Mouse (Mus musculus) cerebellum, adult 2 months (tissue): Measurements from ENCODE around the gene 1700019D03Rik. TPM values are rescaled to one million over a fixed set of nuclear protein-coding genes. Genes with fewer than 3 reads are reported as not detected.

ENCODE experiments used
- DNase-seq, 2 experiments: peaks; one replicate each; pipeline ENCODE4 v3.0.0; 2021
- H3K27ac ChIP-seq: fragments of 200-500 bp; 2 replicates; pipeline ENCODE4 v1.5.1; 2012; ENCODE audit warnings: low read length, control low read depth, inconsistent platforms; ENCODE audit not compliant: insufficient read depth
- H3K27me3 ChIP-seq: fragments of 200-500 bp; 2 replicates; pipeline ENCODE4 v1.6.1; 2012; ENCODE audit warnings: inconsistent platforms, mild to moderate bottlenecking, low read length, moderate library complexity; ENCODE audit not compliant: control insufficient read depth, insufficient read depth
- H3K4me1 ChIP-seq: fragments of 200-500 bp; 2 replicates; pipeline ENCODE4 v1.6.1; 2011; ENCODE audit warnings: low read length; ENCODE audit not compliant: control insufficient read depth, insufficient read depth
- H3K4me3 ChIP-seq: fragments of 200-500 bp; replicated peaks from 2 replicates; pipeline ENCODE3; 2011; ENCODE audit warnings: mild to moderate bottlenecking, low read depth, low read length, control low read depth; ENCODE audit not compliant: insufficient read depth
- CTCF ChIP-seq: fragments of 200-500 bp; IDR thresholded peaks from 2 replicates; pipeline ENCODE4 v1.5.1; 2011; ENCODE audit warnings: low read depth, mild to moderate bottlenecking, control low read depth, low read length, moderate library complexity, borderline replicate concordance; ENCODE audit not compliant: insufficient read depth
- POLR2A ChIP-seq: fragments of 200-500 bp; IDR thresholded peaks from 2 replicates; pipeline ENCODE4 v1.6.1; 2011; ENCODE audit warnings: low read length, control low read depth, borderline replicate concordance; ENCODE audit not compliant: insufficient read depth
- WGBS: fragments of 180-500 bp; shearing (Covaris S2); methylation state at CpG from one replicate; pipeline ENCODE4 v1.1.7; 2018; 5-methylcytosine and 5-hydroxymethylcytosine counted together
- polyA plus RNA-seq: library from polyadenylated mRNA; depleted of rRNA; stranded (reverse); fragments of >200 nt; gene quantifications from 2 replicates; pipeline ENCODE4 v1.2.3, GENCODE M21; 2012; rRNA removed

The 1700019D03Rik gene
- polyA plus RNA-seq, 1 experiment: 13.9 TPM

DNA sequence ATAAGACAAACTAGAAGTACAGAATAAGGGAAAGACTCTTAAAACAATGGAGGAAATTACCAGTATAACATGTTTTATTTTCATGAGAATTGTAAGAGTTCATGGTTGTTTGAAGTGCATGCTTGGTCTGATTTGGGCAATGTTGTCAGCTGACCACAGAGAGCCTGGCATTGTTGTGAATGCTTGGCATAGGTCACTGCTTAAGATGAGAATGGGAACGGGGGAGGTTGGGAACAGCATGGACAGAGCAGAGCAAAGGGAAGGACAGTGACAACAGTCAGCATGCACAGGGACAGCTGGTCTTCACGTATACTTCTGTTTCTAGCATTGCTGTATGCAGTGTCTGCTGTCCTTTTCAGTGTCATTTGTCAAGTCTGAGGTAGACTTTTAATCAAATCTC lies 135.8 kb downstream of the 1700019D03Rik start:
- Histone ChIP-seq H3K27me3 (no peaks in the 10 kb centered on the region), H3K4me3 (no peak overlapping the region), H3K27ac (no peak overlapping the region), H3K4me1 (no peaks in the 10 kb centered on the region)
- no peak for TF ChIP-seq POLR2A
- no peak for TF ChIP-seq CTCF
- WGBS: 13% methylated on average over 2 of the region's 2 CpGs
- peak in 1 of 2 experiments; percentile 13 for DNase-seq

Other genes with a start within 250 kb of the 1700019D03Rik start
- 43.9 and 51.8 TPM in 2 replicates for gene Inpp1, start 202.5 kb downstream of the 1700019D03Rik start, polyA plus RNA-seq
- 23.4 and 27.9 TPM in 2 replicates for gene Hibch, start 175.2 kb downstream of the 1700019D03Rik start, polyA plus RNA-seq
- gene Mstn, start 41.5 kb upstream of the 1700019D03Rik start, polyA plus RNA-seq: 0.18 and 0.19 TPM in 2 replicates
- 0.25 TPM in 1 of 2 replicates, not detected in the other for gene 1700019A02Rik, start 167.5 kb upstream of the 1700019D03Rik start, polyA plus RNA-seq